Mouse (Mus musculus) neural tube, embryonic 10.5 days (tissue): ENCODE measurements at regions not wholly inside any gene's neighbourhood (a gene's known extent, or its start where the extent isn't known, plus 50 kb on each side); places are given as distances from the start of the nearest gene placed in this dataset.

Source experiments
- DNase-seq: peaks from one replicate; pipeline ENCODE4 v3.0.0-alpha.2; 2017; ENCODE audit warnings: low spot score; ENCODE audit errors: extremely low spot score

- DNase-seq, result no peak
These were observed 80.2 kb upstream of the Shisa6 start for GRCm38 (mm10) chr11:66605998-66606397.

GRCm38 (mm10) chr11:66606646-66607045 is 80.9 kb upstream of the Shisa6 start:
- DNase-seq, result no peak

GRCm38 (mm10) chr11:66609733-66610132 is 84.0 kb upstream of the Shisa6 start:
- DNase-seq, result no peak

DNA sequence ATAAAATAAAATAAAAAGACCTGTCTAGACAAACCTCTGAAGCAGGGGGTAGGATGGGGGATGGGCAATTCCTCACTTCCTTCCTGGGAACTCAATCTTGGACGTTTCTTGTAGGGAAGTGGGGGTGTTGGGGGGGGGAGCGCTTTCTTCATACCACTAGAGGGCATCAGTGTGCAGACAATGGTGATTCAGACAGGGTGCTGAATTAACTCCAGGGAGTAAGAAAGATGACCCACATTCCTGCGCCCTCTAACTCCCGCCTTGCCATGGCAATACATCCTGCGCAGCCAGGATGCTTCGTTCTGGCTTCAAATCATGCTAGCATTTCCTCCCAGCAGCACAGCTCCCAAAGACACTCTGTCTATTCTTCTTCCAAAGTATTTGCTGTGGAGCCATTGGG is 87.4 kb upstream of the Shisa6 start:
- peak; percentile 32 for DNase-seq

GRCm38 (mm10) chr11:66625491-66625890 is 99.7 kb upstream of the Shisa6 start:
- DNase-seq, result no peak

- DNase-seq, result no peak
These were observed 131.0 kb upstream of the Shisa6 start for GRCm38 (mm10) chr11:66656810-66657209.

GRCm38 (mm10) chr11:66674581-66674980 is 148.8 kb upstream of the Shisa6 start:
- DNase-seq, result no peak

DNA sequence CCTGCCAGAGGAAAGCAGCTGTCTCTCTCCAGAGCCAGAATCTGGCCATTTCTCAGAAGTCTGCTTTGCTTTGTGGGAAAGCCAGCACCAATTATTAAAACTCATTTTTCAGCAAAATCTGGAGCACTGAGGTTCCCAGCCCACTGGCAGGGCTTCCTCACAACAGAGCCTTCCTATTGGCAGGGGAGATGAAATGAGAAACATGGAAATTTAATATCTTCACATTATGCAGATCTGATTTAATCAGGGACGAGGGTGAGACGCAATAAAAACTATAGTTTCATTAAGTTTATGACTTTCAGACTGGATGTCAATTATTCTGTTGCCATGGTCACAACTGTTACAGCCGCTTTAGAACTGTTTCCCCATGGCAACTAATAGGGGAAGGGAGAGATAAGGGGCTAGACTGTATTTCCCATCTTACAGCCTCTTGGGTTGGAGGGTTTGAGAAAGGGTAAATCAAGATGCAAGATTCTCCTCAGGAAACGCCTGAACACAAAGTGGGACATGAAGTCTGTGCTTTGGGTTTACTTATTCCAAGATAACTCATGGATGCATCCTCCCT is 154.4 kb upstream of the Shisa6 start:
- no peak for DNase-seq

GRCm38 (mm10) chr11:66681892-66682291 is 156.1 kb upstream of the Shisa6 start:
- DNase-seq, result no peak

- no peak for DNase-seq
These were observed 158.4 kb upstream of the Shisa6 start for GRCm38 (mm10) chr11:66684181-66684580.

DNA sequence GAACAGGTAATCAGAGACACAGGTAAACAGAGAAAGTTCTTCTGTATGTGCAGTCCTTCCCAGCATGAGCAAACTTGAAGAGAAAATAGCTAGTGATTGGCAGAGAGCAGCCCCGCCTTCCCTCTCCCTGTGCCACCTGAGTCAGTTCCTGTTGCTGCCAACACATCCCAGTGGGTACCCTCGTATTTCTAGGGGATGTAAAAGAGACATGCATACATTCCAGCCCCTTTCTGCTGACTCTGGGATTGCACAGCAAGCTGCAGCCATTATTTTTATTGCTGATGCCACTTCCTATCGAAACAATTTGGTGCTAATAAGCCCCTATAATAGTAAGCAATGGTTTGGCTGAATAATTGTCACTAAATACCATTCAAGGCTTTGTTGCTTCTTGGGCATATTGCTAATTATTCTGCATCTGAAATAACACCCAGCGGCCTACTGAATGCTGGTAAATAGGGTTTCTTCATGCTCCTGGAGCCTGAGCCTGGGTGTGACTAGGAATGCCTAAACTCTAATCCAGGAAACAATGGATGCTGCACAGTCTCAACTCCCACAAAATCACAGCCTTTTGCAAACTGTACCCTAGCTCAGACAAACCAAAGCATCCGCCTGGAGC is 169.0 kb upstream of the Shisa6 start:
- DNase-seq, result no peak

- DNase-seq, result no peak
These were observed 171.0 kb upstream of the Shisa6 start for GRCm38 (mm10) chr11:66696791-66697190.

- no peak for DNase-seq
These were observed 166.3 kb upstream of the Pirt start for GRCm38 (mm10) chr11:66745479-66745878.

DNA sequence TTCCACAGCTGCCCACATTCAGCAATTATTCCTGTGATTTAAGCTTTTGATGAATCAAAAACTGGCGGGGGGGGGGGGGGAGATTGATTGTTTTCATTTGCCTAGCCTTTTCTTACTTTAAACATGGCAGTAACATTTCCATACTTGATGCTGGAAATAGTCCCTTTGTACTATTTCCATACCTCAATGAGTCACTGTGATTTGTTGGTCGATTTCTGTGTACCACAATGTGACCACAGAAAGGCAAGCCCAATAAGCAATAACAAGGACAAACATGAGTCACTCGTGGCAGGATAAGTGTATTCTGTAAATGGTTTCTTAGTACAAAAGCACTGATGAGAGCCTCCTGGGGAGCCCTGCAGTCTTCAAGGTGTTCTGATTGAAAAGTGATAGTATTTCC is 121.8 kb upstream of the Pirt start:
- DNase-seq, result no peak

DNA sequence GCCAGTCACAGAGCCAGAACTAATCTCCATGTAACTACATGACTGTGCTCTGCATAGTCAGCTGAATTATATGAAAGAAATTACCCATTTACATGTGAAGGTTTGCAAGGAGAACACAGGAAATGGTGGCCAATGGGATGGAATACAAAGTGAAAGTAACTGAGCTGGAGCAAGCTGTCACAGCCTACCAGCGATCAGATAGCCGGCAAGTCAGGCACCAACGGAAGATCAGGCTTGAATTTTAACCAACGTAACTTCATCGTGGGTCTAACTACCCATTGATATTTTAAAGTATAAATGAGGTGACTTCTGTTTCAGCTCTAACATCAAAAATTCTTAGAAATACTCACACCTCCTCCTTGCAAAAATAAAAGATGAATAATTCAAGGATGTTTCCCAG is 104.9 kb upstream of the Pirt start:
- no peak for DNase-seq

GRCm38 (mm10) chr11:66813310-66813709 is 98.5 kb upstream of the Pirt start:
- DNase-seq, result peak; percentile 25

DNA sequence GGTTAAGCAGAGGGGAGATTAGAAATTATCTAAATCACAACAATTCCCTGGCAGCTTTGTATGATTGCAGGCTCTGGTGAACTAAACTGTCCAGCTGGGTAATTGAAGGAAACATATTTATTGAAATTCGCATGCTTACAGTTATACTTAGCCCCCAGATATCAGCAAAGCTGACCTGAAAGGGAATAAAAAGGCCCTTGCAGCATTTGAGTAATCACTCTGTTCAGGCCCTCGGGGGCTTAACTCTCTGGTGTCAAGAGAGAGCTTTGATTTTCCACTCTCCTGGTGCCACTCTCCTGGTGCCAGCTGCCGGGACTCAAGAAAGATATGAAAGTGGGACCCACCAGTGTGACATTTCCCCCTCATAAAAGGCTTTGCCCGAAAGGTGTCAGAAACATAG is 98.0 kb upstream of the Pirt start:
- DNase-seq, result no peak

GRCm38 (mm10) chr11:66835864-66836263 is 75.9 kb upstream of the Pirt start:
- DNase-seq, result no peak

GRCm38 (mm10) chr11:66836633-66837380 is 75.0 kb upstream of the Pirt start:
- DNase-seq, result no peak

DNA sequence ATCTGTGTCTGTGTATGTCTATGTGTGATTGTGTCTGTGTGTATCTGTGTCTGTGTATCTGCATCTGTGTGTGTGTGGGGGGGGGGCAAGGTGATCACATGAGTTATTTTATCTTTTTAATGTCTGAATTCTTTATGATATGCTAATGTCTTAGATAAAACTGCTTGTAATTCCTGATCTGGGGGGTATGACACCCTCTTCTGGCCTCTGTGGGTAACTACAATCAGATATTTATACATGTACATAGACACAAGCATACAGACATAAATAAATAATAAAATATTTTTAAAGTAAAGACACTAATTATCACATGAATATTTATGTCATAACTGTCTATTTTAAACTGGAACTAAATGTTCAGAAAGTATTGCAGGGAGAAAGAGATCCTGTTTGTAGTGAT is 66.5 kb upstream of the Pirt start:
- no peak for DNase-seq

DNA sequence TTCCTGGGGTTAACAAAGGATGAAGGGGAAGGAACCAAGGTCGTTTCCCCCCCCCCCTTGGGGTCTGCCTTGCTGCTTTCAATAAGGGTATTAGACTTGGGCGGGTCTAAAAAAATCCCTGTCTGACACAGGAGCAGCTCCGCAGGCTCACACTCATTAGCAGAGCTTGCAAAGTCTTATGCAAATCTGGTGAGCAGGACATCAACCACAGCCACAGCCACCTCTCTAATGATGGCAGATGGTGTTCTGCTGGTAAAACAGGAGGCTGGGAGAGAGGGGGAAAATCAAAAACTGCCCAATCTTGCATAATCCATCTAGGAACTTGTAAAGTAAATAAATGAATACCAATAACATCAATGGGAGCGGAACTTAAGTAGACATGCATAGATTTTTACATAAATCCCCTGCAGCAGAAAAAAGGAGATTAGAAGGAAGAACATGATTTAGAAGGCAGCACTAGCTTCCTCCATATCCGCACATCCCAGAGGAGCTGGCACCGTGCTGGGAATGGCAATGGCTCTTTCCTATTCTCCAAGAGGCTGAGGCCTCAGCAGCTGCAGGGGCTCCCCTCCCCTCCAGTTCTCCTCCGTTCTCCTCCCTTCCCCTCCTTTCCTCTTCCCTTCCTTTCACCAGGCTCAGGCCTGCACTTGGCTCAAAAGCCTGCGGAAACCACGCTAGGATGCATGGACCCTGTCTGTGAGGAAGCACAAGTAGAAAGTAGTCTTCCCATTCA is 65.6 kb upstream of the Pirt start:
- no peak for DNase-seq
